Mouse (Mus musculus) forebrain, embryonic 13.5 days (tissue): ENCODE results near the gene Lingo4. TPM values are rescaled to one million over a fixed set of nuclear protein-coding genes. Genes with fewer than 3 reads are reported as not detected.
A peak's percentile ranks its signal among the peaks of the same experiment; 100 is the strongest.

Experiments used
- ATAC-seq: fragments of 200-750 bp; cut with Nextera tagmentation; 2 replicates; pipeline ENCODE4 v1.8.0; 2017
- H3K27ac ChIP-seq: fragments of 300-500 bp; sonication (generic); 2 replicates; pipeline ENCODE4 v1.5.1; 2015; ENCODE audit warnings: inconsistent platforms, mild to moderate bottlenecking, moderate library complexity
- H3K27me3 ChIP-seq: fragments of 300-500 bp; sonication (generic); 2 replicates; pipeline ENCODE4 v1.6.1; 2015; ENCODE audit warnings: mild to moderate bottlenecking, inconsistent platforms
- H3K36me3 ChIP-seq: fragments of 300-500 bp; sonication (generic); 2 replicates; pipeline ENCODE4 v1.6.1; 2015; ENCODE audit warnings: mild to moderate bottlenecking, inconsistent platforms; ENCODE audit not compliant: poor library complexity, severe bottlenecking
- H3K4me1 ChIP-seq: fragments of 300-500 bp; sonication (generic); 2 replicates; pipeline ENCODE4 v1.6.1; 2015; ENCODE audit warnings: inconsistent platforms
- H3K4me2 ChIP-seq: fragments of 300-500 bp; sonication (generic); 2 replicates; pipeline ENCODE4 v1.6.1; 2015; ENCODE audit warnings: inconsistent platforms, mild to moderate bottlenecking, moderate library complexity
- H3K4me3 ChIP-seq: fragments of 300-500 bp; sonication (generic); 2 replicates; pipeline ENCODE4 v1.5.1; 2015; ENCODE audit warnings: mild to moderate bottlenecking, inconsistent platforms
- H3K9ac ChIP-seq: fragments of 300-500 bp; sonication (generic); 2 replicates; pipeline ENCODE4 v1.6.1; 2015; ENCODE audit warnings: mild to moderate bottlenecking, inconsistent platforms
- H3K9me3 ChIP-seq: fragments of 300-500 bp; sonication (generic); replicated peaks from 2 replicates; pipeline ENCODE4 v1.6.1; 2016; ENCODE audit warnings: inconsistent platforms
- WGBS: fragments of 180-500 bp; shearing (Covaris S2); methylation state at CpG from one replicate; pipeline ENCODE4 v1.1.7; 2015; 5-methylcytosine and 5-hydroxymethylcytosine counted together
- polyA plus RNA-seq: library from polyadenylated mRNA; unstranded; fragments of >200 nt; fragmentation: Nextera tagmentation; extraction: Ambion mirVana; gene quantifications from 2 replicates; pipeline ENCODE4 v1.2.1, GENCODE M21; 2015

Gene Lingo4
- polyA plus RNA-seq = 0.74 and 0.81 TPM in 2 replicates

DNA sequence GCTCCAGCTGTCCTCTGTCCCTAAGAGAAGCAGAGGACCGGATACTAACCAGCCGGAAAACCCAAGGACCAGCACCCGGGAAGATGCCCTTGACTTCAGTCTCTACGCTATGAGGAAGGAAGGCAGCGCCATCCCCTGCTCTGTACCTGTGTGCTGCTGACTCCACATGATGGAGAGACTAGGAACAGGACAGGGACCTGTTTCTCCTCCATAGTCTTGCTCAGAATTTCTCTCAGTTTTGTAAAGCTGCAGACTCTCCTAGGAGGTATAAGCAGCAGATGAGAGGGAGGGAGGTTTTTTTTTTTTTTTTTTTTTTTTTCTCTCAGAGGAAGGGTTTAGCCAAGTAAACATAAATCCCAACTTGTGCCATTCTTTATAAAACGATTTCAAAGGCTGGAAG is at the start of gene Lingo4:
TSS of gene Lingo4 (plus strand) at position 301 of the 400 bp plus-strand sequence.
- H3K9me3 ChIP-seq = no peaks in the 10 kb centered on the region
- peaks cover 21% of the 10 kb centered on the region for H3K4me1 ChIP-seq
- WGBS = 75% methylated on average over 6 of the region's 6 CpGs
- H3K4me3 ChIP-seq = peak within 1 kb of the TSS; percentile 37
- H3K36me3 ChIP-seq = no peaks in the 10 kb centered on the region
- H3K4me2 ChIP-seq = peak within 1 kb of the TSS; percentile 65
- no peak within 1 kb of the TSS for H3K27ac ChIP-seq
- H3K27me3 ChIP-seq = peaks cover 18% of the 10 kb centered on the region
- ATAC-seq = no peak
- H3K9ac ChIP-seq = peak within 1 kb of the TSS; percentile 71

GRCm38 (mm10) chr3:94360812-94361211 is 37.5 kb upstream of the Lingo4 start:
- Histone ChIP-seq H3K27ac (no peak overlapping the region), H3K4me3 (no peak overlapping the region), H3K36me3 (no peaks in the 10 kb centered on the region), H3K9ac (no peak overlapping the region), H3K4me1 (peaks cover 6% of the 10 kb centered on the region; the same call in 1 of the 2 replicates), H3K4me2 (no peak overlapping the region), H3K27me3 (peaks cover 37% of the 10 kb centered on the region), H3K9me3 (no peaks in the 10 kb centered on the region; the same call in 1 of the 2 replicates)
- no peak for ATAC-seq
- 3% methylated on average over 1 of the region's 1 CpGs for WGBS

GRCm38 (mm10) chr3:94362138-94362537 is 36.2 kb upstream of the Lingo4 start, which contains the start of gene C2cd4d:
TSS of gene C2cd4d (plus strand) at chr3:94362438.
- Histone ChIP-seq H3K9me3 (no peaks in the 10 kb centered on the region; the same call in 1 of the 2 replicates), H3K9ac (peak within 1 kb of the TSS; percentile 83), H3K36me3 (no peaks in the 10 kb centered on the region), H3K4me1 (peaks cover 6% of the 10 kb centered on the region; the same call in 1 of the 2 replicates), H3K4me2 (peak within 1 kb of the TSS; percentile 90), H3K4me3 (peak within 1 kb of the TSS; percentile 56), H3K27me3 (peaks cover 42% of the 10 kb centered on the region), H3K27ac (no peak within 1 kb of the TSS)
- ATAC-seq = no peak
- WGBS = 17% methylated on average over 7 of the region's 7 CpGs

DNA sequence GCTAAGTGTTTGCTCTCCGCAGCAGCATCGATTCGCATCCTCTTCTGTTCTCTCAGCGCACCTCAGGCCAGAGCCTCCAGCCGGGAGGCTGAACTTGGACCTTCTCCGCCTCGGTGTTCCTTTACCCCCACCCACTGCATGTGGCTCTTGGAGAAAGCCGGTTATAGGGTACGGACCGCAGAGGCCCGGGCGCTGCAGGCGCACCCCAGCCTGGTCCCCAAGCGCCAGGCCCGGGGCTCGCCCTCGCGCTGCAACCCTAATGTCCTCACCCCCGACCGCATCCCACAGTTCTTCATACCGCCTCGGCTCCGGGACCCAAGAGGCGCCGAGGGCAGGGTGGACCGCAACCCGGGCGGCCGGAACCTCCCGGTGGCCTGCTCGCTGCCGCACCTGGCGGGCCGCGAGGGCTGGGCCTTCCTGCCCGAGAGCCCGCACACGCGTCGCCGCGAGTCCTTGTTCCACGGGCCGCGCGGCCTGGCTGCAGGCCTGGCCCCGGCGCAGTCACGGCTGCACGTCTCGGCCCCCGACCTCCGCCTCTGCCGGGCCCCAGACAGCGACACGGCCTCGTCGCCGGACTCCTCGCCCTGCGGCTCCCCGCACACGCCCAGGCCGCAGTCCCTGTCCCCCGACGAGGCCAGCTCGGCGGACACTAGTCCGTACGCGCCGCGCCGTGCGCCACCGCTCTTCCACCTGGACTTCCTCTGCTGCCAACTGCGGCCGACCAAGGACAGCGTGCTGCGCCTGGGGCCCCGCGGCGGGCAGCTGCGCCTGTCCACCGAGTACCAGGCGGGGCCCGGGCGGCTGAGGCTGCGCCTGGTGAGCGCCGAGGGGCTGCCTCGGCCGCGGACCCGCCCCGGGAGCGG is 34.8 kb upstream of the Lingo4 start:
- WGBS = 6% methylated on average over 79 of the region's 97 CpGs
- H3K9ac ChIP-seq = peak overlapping the region; percentile 83
- peak overlapping the region; percentile 90 for H3K4me2 ChIP-seq
- H3K27me3 ChIP-seq = peaks cover 42% of the 10 kb centered on the region
- H3K9me3 ChIP-seq = no peaks in the 10 kb centered on the region; the same call in 1 of the 2 replicates
- peak overlapping the region; percentile 56 for H3K4me3 ChIP-seq
- ATAC-seq = peak; percentile 72
- H3K36me3 ChIP-seq = no peaks in the 10 kb centered on the region
- no peak overlapping the region for H3K27ac ChIP-seq
- H3K4me1 ChIP-seq = peaks cover 6% of the 10 kb centered on the region; the same call in 1 of the 2 replicates

- Histone ChIP-seq H3K4me1 (peaks cover 6% of the 10 kb centered on the region; the same call in 1 of the 2 replicates), H3K36me3 (no peaks in the 10 kb centered on the region), H3K27ac (no peak overlapping the region), H3K27me3 (peaks cover 42% of the 10 kb centered on the region), H3K4me2 (peak overlapping the region; percentile 90), H3K9me3 (no peaks in the 10 kb centered on the region; the same call in 1 of the 2 replicates), H3K4me3 (peak overlapping the region; percentile 56), H3K9ac (peak overlapping the region; percentile 83)
- no peak; the same call in 1 of the 2 replicates for ATAC-seq
- WGBS = 5% methylated on average over 20 of the region's 23 CpGs
Measured at GRCm38 (mm10) chr3:94364154-94364526, 34.2 kb upstream of the Lingo4 start.

DNA sequence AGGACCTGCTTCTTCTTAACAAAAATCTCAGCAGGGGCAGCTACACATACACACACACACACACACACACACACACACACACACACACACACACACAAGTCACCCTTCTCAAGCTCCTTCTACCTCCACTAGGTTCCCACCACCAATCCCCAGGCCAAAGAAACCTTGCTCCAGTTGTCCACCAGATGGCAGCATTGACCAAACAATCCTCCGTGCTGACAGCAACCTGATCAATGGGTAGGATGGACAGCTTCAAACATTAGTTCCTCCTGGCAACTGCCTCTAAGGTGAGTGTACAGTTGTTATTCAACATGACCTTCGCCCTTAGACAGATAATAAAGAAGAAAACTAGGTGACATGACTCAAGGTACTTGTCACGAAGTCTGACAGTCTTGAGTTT is 31.6 kb upstream of the Lingo4 start:
- peaks cover 11% of the 10 kb centered on the region for H3K4me1 ChIP-seq
- no peak overlapping the region for H3K27ac ChIP-seq
- H3K4me3 ChIP-seq = no peak overlapping the region
- WGBS = 18% methylated on average over 3 of the region's 3 CpGs
- peaks cover 40% of the 10 kb centered on the region for H3K27me3 ChIP-seq
- H3K36me3 ChIP-seq = no peaks in the 10 kb centered on the region
- H3K4me2 ChIP-seq = no peak overlapping the region
- ATAC-seq = peak; percentile 53
- H3K9me3 ChIP-seq = no peaks in the 10 kb centered on the region; the same call in 1 of the 2 replicates
- H3K9ac ChIP-seq = no peak overlapping the region

GRCm38 (mm10) chr3:94367511-94367910 is 30.8 kb upstream of the Lingo4 start:
- WGBS = 81% methylated on average over 6 of the region's 6 CpGs
- Histone ChIP-seq H3K9me3 (no peaks in the 10 kb centered on the region; the same call in 1 of the 2 replicates), H3K9ac (no peak overlapping the region), H3K36me3 (no peaks in the 10 kb centered on the region), H3K4me3 (no peak overlapping the region), H3K27me3 (peaks cover 33% of the 10 kb centered on the region), H3K4me2 (no peak overlapping the region), H3K27ac (no peak overlapping the region), H3K4me1 (peaks cover 17% of the 10 kb centered on the region)
- ATAC-seq = no peak

DNA sequence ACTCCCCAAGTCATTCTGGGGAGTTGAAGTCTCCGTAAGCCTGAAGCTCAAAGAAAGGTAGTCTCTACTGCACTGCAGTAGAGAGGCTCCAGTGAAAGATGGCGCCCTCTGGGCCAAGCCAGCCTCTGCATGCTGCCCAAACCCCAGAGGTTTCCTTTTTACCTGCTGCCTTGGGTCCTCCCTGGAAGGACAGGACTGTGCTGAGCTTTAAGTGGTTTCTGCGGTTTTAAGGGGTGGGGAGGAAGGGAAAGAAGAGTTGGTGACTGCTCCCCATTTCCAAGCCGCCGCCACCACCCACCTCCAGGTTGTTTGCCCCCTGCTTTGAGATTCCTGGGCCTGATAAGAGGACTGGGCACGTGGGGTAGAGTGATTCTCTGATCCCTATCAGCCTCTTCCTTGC is 29.7 kb upstream of the Lingo4 start:
- Histone ChIP-seq H3K36me3 (no peaks in the 10 kb centered on the region), H3K4me2 (no peak overlapping the region), H3K9ac (no peak overlapping the region), H3K9me3 (no peaks in the 10 kb centered on the region; the same call in 1 of the 2 replicates), H3K4me1 (peaks cover 25% of the 10 kb centered on the region), H3K27ac (no peak overlapping the region), H3K4me3 (no peak overlapping the region), H3K27me3 (peaks cover 22% of the 10 kb centered on the region)
- 64% methylated on average over 6 of the region's 6 CpGs for WGBS
- ATAC-seq = no peak

- 69% methylated on average over 2 of the region's 2 CpGs for WGBS
- H3K9me3 ChIP-seq = no peaks in the 10 kb centered on the region; the same call in 1 of the 2 replicates
- peaks cover 29% of the 10 kb centered on the region for H3K4me1 ChIP-seq
- ATAC-seq = no peak
- no peak overlapping the region for H3K9ac ChIP-seq
- H3K27me3 ChIP-seq = peaks cover 15% of the 10 kb centered on the region
- H3K27ac ChIP-seq = no peak overlapping the region
- no peaks in the 10 kb centered on the region for H3K36me3 ChIP-seq
- no peak overlapping the region for H3K4me2 ChIP-seq
- no peak overlapping the region for H3K4me3 ChIP-seq
Measured at GRCm38 (mm10) chr3:94369709-94370108, 28.6 kb upstream of the Lingo4 start.

DNA sequence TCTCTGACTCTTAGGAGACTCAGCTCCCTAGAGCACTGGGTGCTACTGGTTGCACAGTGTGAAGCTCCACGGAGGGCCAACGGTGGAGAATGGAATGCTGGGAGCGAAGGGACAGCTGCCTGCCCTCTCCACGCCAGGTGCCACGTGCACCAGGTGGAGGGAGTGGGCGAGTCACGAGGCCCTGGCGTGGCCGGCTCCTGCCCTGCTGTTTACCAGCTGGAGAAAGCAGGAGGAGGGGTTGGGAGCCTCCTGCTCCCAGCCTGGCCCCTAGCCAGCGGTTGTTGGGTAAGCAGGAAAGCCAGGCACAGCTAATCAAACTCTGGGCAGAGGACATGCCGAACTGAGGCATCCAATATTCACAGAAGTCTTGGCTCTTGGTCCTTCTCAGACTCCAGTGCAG is 26.7 kb upstream of the Lingo4 start:
- H3K27me3 ChIP-seq = no peaks in the 10 kb centered on the region
- no peaks in the 10 kb centered on the region for H3K9me3 ChIP-seq
- ATAC-seq = peak; percentile 36; the same call in 1 of the 2 replicates
- no peaks in the 10 kb centered on the region for H3K36me3 ChIP-seq
- peak overlapping the region; percentile 40 for H3K9ac ChIP-seq
- H3K4me1 ChIP-seq = peaks cover 29% of the 10 kb centered on the region
- no peak overlapping the region for H3K27ac ChIP-seq
- H3K4me3 ChIP-seq = peak overlapping the region; percentile 25
- 3% methylated on average over 11 of the region's 11 CpGs for WGBS
- H3K4me2 ChIP-seq = peak overlapping the region; percentile 52

- Histone ChIP-seq H3K4me3 (peak overlapping the region; percentile 25; the same call in 1 of the 2 replicates), H3K27me3 (no peaks in the 10 kb centered on the region), H3K4me1 (peaks cover 29% of the 10 kb centered on the region), H3K4me2 (peak overlapping the region; percentile 52), H3K9ac (peak overlapping the region; percentile 40; the same call in 1 of the 2 replicates), H3K9me3 (no peaks in the 10 kb centered on the region), H3K36me3 (no peaks in the 10 kb centered on the region), H3K27ac (no peak overlapping the region)
- ATAC-seq = no peak
- WGBS = 0% methylated on average over 3 of the region's 3 CpGs
Measured at GRCm38 (mm10) chr3:94372038-94372437, 26.3 kb upstream of the Lingo4 start.

- Histone ChIP-seq H3K4me1 (peaks cover 29% of the 10 kb centered on the region), H3K27ac (no peak within 1 kb of the TSS), H3K9me3 (no peaks in the 10 kb centered on the region), H3K4me3 (peak within 1 kb of the TSS; percentile 25), H3K27me3 (no peaks in the 10 kb centered on the region), H3K9ac (peak within 1 kb of the TSS; percentile 51), H3K36me3 (no peaks in the 10 kb centered on the region), H3K4me2 (peak within 1 kb of the TSS; percentile 55)
- 14% methylated on average over 5 of the region's 5 CpGs for WGBS
- no peak for ATAC-seq
Measured at GRCm38 (mm10) chr3:94372641-94373040, 25.7 kb upstream of the Lingo4 start, which contains the start of gene Rorc. TSS of gene Rorc (plus strand) at chr3:94372794.
